Mouse (Mus musculus): ENCODE data around the gene Trim10.
A peak's percentile ranks its signal among the peaks of the same experiment; 100 is the strongest.
"Not testable (repeated sequence)": the region's sequence is repeated elsewhere in the genome, so short reads cannot be mapped to it uniquely, and the experiment has no call there.

Trim10 gene

DNA sequence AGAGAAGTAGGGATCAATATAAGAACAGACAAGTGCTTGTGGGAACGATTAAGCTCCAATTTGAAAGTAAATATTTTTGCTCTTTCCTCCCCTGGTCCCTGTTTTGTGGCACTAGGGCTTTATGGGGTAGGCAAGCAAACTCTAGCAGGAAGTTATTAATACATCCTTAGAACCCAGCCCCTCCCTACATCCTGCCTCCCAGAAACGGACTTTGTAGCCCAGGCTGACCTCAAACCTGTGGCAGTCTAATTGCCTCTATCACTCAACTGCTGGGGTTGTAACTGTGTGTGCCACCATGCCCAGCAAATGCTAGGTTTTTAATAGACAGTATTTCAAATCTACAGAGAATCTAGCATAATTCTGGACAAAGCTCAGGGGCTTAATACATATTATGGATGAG lies 7.7 kb upstream of the Trim10 start:
- no peak for DNase-seq

DNA sequence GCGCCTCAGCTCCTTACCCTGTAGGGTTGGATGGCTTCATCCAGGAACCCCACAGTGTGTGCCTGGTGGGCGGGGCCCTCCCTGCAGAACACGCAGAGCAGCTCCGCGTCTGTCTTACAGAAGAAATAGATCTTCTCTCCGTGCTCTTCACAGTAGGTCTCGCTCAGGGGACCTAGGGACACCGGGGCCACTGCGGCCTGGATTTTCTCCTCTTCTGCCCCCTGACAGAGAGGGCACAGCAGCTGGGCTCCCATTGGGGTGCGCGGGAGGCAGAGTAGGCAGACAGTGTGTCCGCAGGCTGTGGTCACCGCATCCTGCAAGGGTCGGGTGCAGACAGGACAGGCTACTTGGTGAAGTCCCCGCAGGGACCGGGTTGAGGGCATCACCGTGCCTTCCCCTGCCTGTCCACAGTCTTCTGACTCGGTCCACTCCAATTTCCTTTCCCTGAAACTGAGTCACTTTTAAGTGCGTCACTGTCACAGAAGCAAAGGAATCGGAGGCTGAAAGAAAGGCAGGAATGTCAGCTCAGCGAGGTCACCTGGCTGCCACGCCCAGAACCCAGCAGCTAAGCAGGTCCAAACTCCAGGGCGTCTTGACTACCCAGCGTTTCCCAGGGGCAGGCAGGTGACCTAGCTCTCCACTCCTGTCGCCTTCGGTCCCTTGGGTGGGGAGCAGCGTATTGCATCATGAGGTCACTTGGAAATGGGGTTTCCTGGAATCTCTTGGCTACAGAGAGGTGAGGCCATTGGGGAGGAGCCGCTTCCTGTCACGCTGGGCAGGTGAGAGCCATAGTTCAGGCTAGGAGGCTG lies 2.5 kb upstream of the Trim10 start, which contains the start of gene Trim15:
Gene Trim15, minus strand, starts transcription at position 492 of the 809 bp plus-strand sequence.
- DNase-seq: peak; percentile 36 to 75

DNA sequence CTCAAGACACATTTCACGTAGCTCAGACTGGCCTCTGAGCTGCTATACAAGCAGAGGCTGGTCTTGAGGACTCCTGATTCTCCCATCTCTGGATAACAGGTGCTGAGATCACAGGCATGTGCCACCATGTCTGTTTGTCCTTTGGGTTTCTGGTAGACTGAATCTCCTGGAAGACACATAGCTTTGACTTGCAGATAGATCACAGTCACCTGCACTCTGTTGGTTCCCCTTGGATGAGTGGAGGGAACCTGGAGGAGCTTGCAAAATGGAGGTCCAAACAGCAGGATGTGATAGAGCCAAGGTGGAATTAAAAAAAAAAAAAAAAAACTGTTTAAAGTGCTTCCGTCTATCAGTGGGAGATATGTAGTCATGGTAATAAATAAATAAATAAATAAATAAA lies 538 bp upstream of the Trim10 start:
- DNase-seq: no peak

DNA sequence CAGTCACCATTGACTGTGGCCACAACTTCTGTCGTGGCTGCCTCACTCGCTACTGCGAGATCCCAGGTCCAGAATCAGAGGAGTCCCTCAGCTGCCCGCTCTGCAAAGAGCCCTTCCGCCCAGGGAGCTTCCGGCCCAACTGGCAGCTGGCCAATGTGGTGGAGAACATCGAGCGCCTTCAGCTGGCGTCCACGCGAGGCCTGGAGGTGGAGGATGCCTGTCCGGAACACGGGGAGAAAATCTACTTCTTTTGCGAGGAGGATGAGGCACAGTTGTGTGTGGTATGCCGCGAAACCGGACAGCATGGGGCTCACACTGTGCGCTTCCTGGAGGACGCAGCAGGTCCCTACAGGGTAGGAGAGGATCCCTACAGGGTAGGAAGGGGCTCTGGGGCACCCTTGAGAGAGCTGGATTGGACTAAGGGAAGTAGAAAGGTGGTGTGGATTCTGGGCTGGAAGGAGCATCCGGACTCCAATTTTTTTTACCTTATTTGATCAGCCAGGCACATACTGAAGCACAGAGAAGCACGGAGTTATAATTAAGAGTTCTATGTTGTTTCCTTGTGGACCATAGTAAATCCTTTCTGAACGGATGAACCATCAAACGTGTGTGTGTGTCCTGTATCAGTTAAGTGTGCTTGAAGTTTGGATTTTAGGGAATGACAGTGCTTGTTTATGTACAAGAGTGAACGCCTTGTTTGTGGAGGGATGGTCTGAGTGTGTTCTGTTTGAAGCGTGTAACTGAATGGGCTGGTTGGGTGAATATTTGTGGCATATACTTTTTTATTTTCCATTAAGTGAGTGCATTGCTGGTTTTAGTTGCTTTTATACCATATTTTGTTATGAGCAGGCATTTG lies 809 bp downstream of the Trim10 start:
- peak; percentile 28 to 57 for DNase-seq

DNA sequence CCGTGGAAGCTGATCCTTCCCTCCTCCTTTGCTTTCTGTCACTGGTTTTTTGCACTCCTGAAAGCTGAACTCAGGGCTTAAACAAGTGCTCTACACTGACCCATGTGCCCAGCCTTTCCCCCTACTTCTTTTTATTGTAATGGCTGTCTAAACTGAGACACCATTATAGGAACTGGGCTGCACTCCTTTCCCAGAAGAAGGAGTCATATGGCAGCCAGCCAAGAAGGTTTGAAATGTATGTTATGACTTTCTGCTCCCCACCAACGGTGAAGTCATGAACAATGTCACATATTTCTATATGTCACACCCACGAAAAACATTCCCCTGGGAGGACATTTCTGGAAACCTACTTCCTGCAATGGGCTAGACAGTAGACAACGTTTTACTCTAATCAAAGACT lies 5.3 kb downstream of the Trim10 start:
- DNase-seq: no peak

DNA sequence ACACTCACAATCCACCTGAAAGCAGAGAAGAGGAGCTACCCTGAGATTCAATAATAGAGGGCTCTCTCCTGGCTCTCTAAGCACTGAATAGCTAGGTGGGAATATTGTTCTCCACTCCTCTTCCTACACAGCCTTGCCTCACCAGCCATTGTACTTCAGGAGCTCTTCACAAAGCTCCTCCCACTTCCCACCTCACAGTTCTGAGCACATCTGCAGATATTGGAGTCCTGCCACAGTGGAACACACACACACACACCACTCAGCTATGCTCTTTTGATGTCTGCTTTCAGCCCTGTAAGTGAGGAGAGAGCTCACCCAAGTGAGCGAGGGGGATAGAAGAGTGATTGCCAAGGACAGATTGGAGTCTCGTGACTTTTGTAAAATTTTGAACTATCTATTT lies 14.0 kb downstream of the Trim10 start:
- no peak for DNase-seq

DNA sequence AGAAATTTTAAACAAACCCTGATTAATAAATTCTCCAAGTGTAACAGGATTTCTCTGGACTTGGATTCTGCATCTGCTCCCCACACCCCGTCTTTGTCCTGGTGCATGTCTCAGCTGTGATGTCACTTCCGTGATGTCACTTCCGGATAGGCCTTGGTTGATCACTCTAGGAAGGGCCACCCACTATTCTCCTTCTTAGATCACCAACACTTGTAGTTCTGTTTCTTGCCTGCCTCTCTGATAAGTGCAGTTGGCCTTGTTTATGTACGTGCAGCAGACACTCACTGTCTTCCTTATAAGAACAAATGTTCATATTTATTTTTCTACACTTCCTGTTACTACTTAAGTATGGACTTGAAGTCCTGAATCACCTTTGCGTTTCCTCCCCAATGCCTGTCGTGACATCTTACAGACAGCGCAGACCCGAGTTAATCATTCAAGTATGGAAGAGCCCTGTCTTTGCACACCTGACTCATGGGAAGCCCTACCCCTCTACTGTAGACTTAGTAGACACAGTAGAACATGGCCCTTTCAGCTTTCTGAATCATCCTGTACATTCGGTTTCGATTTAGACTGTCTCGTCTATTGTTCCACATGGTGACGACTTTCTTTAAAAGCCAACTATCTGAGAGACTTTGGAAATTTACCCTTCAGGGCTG lies 15.9 kb downstream of the Trim10 start:
- no peak for DNase-seq

DNA sequence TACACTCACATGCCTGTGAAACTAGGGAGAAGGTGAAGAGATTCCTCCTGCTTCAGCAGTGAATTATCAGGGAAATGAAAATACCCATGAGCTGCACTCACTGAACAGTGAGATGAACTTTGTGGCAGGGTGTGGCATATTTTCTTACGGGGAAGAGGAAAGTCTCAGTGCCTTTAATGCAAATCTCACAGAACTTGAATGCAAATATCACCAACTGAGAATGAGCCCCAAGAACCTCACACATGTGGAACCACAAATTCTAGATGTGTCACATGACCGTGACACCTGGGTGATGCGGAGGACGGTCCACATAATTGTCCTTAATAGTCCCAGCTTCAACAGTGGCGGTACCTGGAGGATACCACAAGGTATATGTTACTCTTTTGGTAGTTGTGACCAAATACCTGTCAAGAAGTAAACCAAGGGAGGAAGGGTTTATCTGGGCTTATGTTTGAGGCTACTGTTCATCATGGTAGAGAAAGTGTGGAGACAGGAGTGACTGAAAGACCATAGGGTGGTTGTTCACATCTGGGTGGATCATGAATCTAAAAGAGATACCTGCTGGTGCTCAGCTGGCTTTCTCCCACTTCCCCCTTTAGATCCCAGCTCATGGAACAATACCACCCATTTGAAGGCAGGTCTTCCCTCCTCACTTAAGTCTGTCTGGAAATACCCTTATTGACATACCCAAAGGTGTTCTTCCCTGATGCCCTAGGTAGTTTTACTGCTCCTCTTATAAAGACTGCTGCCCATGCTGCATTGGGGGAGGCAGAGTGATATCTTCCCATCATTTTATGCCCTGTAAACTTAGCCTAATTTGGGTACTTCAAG lies 20.9 kb downstream of the Trim10 start, which contains the start of gene Trim40:
Gene Trim40, minus strand, starts transcription at position 51 of the 831 bp plus-strand sequence.
- no peak for DNase-seq

DNA sequence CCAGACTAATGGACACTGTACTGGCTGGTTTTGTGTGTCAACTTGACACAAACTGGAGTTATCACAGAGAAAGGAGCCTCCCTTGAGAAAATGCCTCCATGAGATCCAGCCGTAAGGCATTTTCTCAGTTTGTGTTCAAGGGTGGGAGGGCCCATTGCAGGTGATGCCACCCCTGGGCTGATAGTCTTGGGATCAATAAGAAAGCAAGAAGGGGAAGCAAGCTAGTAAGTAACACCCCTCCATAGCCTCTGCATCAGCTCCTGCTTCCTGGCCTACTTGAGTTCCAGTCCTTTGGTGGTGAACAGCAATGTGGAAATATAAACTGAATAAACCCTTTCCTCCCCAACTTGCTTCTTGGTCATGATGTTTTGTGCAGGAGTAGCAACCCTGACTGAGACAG lies 22.1 kb downstream of the Trim10 start:
- DNase-seq: not testable (repeated sequence)

DNA sequence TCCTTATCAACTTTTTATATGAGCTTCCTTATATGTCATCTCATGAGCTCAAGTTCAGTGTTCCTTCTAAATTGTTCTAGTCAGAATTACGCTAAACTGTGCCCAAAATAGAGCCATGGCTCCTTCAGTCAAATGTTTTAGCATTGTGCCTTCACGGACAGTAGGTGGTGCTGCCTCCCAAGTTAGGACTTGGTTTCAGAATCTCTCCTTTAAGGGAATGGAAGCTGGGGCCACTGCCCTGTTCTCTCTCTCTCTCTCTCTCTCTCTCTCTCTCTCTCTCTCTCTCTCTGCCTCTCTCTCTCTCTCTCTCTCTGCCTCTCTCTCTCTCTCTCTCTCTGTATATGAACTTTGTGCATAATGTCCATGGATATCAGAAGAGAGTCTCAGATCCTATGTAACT lies 23.0 kb downstream of the Trim10 start:
- peak; percentile 44 to 59 for DNase-seq

DNA sequence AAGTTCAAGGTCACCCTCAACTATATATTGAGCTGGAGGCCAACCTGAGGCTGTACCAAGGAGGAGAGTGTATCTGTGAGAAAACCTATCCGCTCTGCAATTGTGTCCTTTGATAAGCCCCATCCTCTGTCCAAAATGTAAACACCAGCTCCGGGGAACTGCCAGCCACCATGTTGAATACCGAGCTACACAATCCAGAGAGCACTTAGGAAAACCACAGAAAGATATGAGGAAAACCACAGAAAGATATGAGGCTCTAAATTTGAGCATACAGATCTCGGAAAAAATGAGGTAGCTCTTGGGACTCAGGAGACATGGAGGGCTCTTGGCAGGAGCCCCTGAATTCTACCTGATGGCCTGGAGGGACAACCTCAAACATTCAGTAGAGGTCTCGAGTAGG lies 24.0 kb downstream of the Trim10 start:
- no peak for DNase-seq

DNA sequence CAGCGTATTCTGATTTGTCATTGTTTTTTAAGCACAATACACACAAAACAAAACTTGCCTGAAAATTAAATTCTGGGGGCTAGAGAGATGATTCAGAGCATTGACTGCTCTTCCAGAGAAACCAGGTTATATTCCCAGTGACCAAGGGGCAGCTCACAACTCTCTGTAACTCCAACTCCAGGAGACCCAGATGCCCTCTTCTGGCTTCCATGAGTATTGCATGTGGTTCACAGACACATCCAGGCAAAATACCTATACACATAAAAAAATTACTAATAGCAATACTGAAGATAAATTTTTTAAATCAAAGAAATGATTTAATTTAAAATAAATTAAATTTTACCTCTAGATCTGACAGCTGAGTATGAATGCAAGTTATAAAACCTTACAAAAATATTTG lies 27.2 kb downstream of the Trim10 start:
- DNase-seq: peak in 1 of 2 experiments; percentile 74

DNA sequence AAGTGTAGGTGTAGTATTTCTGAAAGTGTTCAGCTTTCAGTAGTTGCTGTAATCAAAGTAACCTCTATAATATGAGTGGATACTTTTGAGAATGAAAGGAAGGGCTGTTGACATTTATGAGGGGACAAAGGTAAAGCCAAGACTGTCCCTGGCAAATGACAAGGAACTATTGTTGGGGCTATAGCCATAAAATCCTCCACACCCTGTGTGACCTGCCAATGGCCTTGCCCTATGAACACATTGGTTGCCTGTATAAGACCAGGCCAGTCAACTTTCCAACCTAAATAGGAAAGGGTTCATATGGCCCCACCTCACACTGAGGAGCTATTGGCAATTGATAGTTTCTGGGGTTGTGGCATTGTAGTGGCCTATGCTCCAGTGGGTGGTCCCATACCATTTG lies 27.7 kb downstream of the Trim10 start:
- DNase-seq: no peak

DNA sequence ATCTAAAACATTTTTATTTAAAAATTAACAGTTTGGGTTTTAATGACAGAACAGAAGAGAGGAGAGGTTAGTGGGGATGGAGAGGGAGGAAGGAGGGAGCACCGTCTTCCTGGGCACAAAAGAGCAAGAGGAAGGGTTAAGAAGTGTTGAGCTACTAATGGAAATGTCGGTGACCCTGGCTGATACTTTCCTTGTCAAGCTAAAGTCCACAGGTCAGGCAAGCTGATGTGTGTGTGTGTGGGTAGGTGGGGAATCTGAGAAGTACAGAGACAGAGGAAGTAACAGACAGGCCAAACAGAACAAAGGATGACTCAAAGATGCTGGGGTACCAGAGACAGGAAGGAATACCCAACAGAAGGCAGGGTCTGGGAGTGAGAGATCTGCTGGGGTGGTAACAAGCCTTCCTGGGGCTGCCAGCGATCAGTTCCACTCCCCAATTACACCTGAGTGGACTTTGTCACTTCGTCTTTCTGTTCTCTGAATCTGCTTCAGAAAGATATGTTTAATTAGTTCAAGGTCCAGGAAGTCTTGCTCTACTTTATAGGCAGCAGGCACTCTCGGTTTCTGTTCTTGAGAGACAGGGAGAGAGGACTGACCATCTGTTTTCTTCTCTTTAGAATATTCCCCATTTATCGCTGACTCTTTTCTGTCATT lies 28.3 kb downstream of the Trim10 start, which contains the start of gene Trim31:
Gene Trim31, plus strand, starts transcription at position 567 of the 654 bp plus-strand sequence.
- no peak for DNase-seq

DNA sequence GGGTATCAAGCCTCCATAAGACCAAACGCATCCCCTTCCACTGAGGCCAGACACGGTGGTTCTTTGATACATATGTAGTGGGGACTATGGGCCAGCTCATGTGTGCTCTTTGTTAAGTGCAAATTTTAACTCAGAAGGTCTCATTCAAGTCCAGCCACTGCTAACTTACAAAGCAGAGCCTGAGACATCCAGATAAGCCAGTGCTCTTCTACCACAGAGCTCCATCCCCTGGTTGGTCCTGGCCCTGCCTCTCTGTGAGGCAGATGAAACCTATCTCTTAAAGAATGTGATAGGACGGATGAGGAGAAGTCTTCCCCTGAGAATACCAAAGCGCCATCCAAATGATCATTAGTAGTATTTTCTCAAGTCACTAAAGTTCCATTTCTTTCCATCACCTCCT lies 30.0 kb downstream of the Trim10 start:
- DNase-seq: no peak

DNA sequence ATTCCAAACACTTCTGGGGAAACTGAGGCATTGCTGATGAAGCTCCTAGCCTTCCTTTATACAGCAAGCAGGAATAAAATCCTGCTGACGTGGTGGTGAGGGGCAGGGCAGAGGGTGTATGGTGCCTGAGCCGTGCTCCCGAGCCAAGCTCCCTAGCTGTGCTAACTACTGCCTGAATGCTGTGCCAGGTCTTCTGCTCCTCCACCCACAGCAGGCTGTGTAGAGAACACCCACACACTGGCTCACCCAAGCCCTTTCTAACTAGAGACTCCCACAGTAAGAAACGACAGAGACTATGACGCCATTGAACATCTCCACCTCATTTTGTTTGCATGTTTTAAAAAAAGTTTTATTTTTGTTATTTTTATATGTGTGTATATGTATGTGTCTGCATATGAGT lies 30.6 kb downstream of the Trim10 start:
- no peak for DNase-seq

DNA sequence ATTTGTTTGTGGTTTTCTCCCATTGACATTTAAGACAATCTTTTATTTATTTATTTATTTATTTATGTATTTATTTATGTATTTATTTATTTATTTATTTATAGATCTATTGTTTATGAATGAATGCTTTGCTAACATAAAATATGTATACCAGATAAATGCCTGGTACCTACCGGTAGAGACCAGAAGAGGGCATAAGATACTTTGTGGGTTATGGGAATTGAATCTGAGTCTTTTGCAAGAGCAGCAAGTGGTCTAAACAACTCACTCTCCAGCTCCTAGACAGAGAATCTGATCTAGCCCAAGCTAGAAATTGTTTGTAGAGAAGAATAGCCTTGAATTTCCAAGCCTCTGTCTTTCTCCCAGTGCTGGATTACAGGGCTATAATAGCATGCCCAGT lies 31.3 kb downstream of the Trim10 start:
- no peak for DNase-seq

DNA sequence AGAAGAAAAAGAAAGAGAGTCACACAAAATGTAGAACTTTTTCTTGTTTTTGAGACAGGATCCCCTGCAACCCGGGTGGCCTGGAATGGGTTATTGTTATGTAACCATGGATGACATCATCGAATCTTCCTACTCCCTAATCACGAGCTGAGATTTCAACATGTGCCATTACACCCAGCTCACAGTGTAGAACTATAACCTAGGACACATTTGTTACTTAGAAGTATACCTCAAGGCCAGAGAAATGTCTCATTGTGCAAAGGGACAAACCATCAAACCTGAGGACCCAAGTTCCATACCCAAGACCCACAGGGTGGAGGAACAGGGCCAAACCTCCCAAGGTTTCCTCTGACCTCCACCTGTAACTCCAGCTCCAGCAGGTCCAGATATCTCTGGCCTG lies 34.3 kb downstream of the Trim10 start:
- DNase-seq: no peak

DNA sequence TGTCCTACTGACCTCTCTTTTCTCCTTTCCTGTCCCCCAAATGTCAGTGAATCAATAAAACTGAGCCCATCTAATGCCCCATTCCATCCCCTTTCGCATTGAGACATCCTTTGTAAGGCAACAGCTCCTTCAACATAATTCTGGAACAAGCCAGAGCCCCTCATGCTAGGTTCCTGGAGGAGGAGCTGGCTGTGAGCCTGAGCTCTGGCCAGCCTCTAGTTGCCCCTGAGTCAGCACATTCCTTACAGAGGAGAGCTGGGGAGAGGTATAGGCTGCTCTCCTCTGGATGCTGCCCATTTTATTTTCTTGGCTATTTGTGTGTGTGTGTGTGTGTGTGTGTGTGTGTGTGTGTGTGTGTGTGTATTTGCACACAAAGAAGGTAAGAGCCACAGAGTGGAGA lies 38.9 kb downstream of the Trim10 start:
- no peak for DNase-seq

DNA sequence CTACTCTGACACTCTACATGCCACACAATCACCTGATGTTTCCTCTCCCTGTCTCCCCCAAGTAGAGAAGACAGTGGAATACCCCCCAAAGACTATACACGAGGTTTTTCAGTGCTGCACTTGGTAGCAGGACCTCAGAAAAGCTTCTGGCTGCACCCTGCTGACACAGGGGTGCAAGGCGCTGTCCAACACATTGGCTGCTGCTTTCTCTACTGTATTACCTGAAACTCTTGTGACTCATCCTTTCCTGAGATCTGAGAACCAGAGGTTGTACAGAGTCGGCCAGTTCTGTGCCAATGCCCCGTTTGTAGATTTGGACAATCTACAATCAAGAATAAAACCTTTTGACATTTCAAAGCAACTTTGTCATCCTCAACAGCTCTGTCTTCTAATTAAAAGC lies 40.4 kb downstream of the Trim10 start:
- no peak for DNase-seq

DNA sequence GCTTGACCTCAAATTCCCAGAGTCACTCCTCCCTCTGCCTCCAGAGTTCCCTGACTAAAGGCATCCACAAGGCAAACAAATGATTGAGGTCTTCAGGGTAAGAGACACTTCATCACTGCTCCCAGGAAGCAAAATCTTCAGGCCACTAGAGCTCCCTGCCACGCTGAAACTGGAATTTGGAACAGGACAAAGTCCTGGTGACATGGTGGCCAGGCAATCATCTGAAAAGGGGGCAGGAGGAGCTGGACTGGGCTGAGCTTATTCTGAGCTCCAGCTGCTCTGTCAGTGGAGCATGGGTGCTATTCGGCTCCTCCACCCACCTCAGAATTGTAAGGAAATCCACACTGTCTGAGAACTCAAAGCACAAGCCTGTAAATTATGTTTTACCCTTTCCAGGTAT lies 42.7 kb downstream of the Trim10 start:
- DNase-seq: no peak

DNA sequence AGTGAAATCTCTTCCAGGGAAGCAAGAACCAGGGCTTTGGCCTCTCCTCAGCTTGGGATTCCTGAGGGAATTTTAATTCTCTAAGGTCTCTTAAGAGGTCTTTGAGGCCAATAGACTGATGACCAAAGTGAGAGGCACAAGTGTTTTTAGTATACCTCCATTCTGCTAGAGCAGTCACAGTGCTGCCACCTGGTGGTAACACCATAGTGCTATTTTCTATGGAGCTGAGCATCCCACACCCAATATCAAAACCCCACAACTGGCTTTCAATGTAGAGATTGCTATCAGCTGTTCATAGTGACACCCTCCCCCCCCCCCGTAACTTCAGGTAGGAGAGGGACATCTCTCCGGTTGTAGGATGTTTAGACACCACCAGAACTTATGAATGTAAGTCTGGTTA lies 44.7 kb downstream of the Trim10 start:
- peak; percentile 83 to 93 for DNase-seq

Measured in kidney, postnatal 25 days (tissue).